Mouse (Mus musculus): ENCODE measurements around the gene Dcaf12.

GRCm38 (mm10) chr4:41253756-41254155, 60.9 kb downstream of the Dcaf12 start:
- TF ChIP-seq POLR2A (IDR thresholded peaks at IDR 0.05; ENCODE audit: extremely low read depth, insufficient read depth, low read length) (no peak), CTCF (IDR thresholded peaks at IDR 0.05; ENCODE audit: extremely low read depth, insufficient read depth, low read length) (no peak)

Data from cortical plate, adult 2 months (tissue).